Mouse (Mus musculus) adrenal gland, postnatal 36 days (tissue): ENCODE results near the gene Tfip11. TPM values are rescaled to one million over a fixed set of nuclear protein-coding genes. Genes with fewer than 3 reads are reported as not detected.

Experiments
- DNase-seq, 2 experiments: peaks; one replicate each; pipeline ENCODE4 v3.0.0; 2021; ENCODE audit warnings: mixed read lengths in 1 of 2
- total RNA-seq, 2 experiments: library from RNA; stranded (reverse); gene quantifications; 2 replicates each; pipeline ENCODE4 v1.2.3; 2021

Gene Tfip11
- total RNA-seq, 2 experiments from 2014 or later = 36.3 to 37.8 TPM

- no peak for DNase-seq
These were observed 33.9 kb downstream of the Tfip11 start for GRCm38 (mm10) chr5:112360077-112360476.

DNA sequence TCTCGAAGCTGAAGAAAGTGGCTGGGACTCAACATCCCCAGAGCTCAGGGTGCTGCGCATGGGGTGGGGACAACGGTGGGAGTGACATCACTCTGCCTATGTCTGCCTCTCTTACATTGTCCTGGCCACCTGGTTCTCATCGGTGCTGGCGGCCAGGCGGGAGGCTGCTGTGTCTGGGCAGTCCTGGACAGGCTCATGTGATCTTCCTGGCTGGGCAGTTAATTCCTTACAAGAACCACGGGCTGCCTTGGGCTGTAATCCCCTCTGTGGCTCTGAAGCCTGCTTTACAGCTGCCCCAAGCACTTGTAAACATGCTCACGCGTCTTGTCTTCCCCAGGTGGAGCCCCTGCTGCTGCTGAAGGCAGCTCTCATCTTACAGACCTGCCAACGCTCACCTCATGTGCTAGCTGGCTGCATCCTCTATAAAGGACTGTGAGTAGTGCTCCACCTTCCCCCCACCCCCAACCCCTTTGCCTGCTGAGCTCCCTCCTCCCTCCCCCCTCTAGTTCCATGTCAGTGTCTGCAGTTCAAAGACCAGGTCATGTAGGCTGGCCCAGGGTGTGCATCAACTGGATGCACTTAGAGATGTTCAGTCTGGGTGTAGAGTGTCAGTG is 38.1 kb downstream of the Tfip11 start:
- no peak for DNase-seq

GRCm38 (mm10) chr5:112366879-112367278 is 40.7 kb downstream of the Tfip11 start:
- DNase-seq = no peak

GRCm38 (mm10) chr5:112367338-112367737 is 41.2 kb downstream of the Tfip11 start:
- DNase-seq = no peak

GRCm38 (mm10) chr5:112367929-112368328 is 41.8 kb downstream of the Tfip11 start:
- no peak for DNase-seq

GRCm38 (mm10) chr5:112368666-112369065 is 42.5 kb downstream of the Tfip11 start:
- no peak for DNase-seq

DNA sequence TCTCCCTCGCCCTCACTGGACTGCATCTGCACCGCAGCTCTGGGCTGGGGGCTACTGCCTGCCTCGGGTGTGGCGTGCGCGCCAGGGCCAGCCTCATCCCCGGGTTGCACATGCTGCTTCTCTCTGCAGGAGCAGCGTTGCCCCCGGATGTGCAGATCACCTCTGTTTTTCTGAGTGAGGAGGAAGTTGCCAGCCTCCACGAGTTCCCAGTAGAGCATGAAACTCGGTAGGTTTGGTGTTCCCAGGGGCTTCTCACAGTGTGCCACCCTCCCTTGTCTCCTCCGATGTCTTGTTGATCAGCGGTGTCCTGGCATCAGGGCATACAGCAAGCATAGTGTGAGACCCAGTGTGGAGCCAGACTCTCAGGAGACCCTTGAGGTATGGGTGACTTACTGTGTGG is 43.2 kb downstream of the Tfip11 start:
- DNase-seq = no peak

- no peak for DNase-seq
These were observed 44.2 kb downstream of the Tfip11 start for GRCm38 (mm10) chr5:112370236-112370813.

GRCm38 (mm10) chr5:112371933-112372332 is 45.8 kb downstream of the Tfip11 start:
- DNase-seq = no peak

GRCm38 (mm10) chr5:112376111-112376510 is 50.0 kb downstream of the Tfip11 start:
- DNase-seq = no peak

DNA sequence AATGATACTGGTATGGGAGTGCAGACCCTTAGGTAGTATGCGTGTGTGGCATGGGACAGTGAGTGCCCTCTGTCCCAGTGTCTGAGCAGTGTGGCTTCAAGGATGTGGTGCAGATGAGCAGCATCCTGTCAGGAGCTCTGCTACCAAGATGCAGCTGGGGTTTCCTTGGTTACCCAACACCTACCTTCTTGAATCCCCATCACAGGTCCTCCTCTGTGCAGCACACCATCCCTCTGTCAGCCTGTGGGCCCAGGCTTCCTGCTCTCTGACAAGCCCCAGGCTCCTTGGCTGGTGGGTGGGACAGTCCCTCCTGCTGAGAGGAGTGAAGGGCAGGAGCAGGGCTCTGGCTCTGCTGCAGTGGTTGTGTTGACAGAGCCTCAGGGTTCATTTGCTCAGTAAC is 51.2 kb downstream of the Tfip11 start:
- no peak for DNase-seq

DNA sequence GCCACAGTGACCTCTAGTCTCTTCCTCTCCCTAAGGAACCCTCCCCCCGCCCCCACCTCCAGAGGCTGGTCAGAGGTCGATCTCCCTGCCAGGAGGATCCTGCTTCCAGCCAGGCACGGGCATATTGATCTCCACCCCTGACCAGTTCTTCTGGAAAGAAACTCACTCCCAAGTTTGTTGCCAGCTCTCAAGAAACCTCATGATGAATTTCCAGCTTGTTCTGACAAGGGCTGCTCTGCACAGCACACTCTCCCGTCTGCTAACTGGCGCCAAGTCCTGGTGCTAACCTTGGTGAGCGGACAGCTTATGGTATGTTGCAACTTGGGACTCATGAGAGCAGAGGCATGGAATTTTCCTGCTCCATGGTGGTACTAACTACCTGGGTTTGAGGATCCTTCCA is 52.6 kb downstream of the Tfip11 start:
- peak; percentile 76 to 82 for DNase-seq

GRCm38 (mm10) chr5:112381154-112381553 is 55.0 kb downstream of the Tfip11 start:
- peak; percentile 70 to 73 for DNase-seq

- DNase-seq = no peak
These were observed 55.9 kb downstream of the Tfip11 start for GRCm38 (mm10) chr5:112382042-112382441.

GRCm38 (mm10) chr5:112382641-112383330 is 56.6 kb downstream of the Tfip11 start:
- DNase-seq = peak; percentile 74 to 82

- no peak for DNase-seq
These were observed 58.8 kb downstream of the Tfip11 start for GRCm38 (mm10) chr5:112384805-112385472.

GRCm38 (mm10) chr5:112385973-112386372 is 59.8 kb downstream of the Tfip11 start:
- no peak for DNase-seq

Other genes starting within 250 kb of the Tfip11 start
- gene Cryba4, start 73.8 kb upstream of the Tfip11 start, total RNA-seq = 10 to 100 TPM; 55.5 to 60.8 TPM
- 1 to 10 TPM; 3.4 to 3.9 TPM for gene Crybb1, start 70.5 kb upstream of the Tfip11 start, total RNA-seq
- gene Tpst2, start 49.7 kb upstream of the Tfip11 start, total RNA-seq = 100 to 1,000 TPM; 198 to 275 TPM
- gene Srrd, start 16.7 kb downstream of the Tfip11 start, total RNA-seq = 10 to 100 TPM; 35.5 to 63.7 TPM
- gene Hps4, start 16.7 kb downstream of the Tfip11 start, total RNA-seq = 10 to 100 TPM; 29.4 to 49.4 TPM
- gene Gm6583, start 29.7 kb downstream of the Tfip11 start, total RNA-seq = not detected
- 1 to 10 TPM; 1.9 to 2.4 TPM for gene Asphd2, start 68.5 kb downstream of the Tfip11 start, total RNA-seq
- not detected for gene Gm6588, start 123.1 kb downstream of the Tfip11 start, total RNA-seq